In the genomic region with DNA sequence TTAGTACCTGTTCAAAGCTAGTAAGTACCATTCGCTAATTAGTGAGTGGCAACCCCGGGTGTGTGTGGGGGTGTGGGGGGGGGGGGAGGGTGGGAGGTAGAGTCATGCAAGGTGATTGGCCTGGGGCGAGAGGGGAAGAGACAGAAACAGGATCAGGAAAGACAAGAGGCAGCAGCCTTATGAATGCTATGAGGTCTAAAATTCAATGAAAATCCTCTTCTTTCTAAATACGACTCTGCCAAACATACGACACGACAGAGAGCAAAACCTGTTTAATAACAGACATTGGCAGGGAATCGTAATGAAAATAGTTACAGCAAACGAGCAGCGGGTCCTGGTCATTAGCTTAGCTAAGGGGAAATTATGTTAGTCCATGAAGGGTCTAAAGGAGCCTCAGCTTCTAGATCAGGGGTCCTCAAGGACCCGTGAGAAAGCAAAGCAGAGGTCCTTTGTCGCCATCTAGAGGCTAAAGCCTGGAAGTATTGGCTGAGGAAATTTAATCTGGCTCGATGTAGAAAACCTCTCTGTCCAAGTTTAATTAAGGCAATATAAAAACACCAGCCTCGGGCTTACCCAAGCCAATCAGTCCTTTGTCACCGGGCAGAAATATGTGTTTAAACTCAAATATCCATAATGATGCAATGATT, we compare ENCODE assay signal across 8 mouse cellular contexts. TPM values are rescaled to one million over a fixed set of nuclear protein-coding genes. Genes with fewer than 3 reads are reported as not detected.
DNase-seq lines count a peak whose midpoint lies in the region; ATAC-seq lines count a peak whose summit lies in the region.

No protein-coding gene starts in this region.

- no peaks in the 10 kb centered on the region for H3K4me1 ChIP-seq in embryonic facial prominence, embryonic 15.5 days
- no peaks in the 10 kb centered on the region for H3K4me1 ChIP-seq in hindbrain, embryonic 12.5 days

- DNase-seq in A20 (ENCODE audit: low read depth, low spot score): peak; percentile 68
- peak; percentile 71 for DNase-seq in R1 (ENCODE audit: low read depth, low spot score)
- peak; percentile 11 to 51 for DNase-seq in layer of hippocampus, adult 8-10 months (ENCODE audit: low spot score in 2 of 2)
- peak; percentile 53 for DNase-seq in lung, postnatal 10 days
- DNase-seq in right cerebral cortex, postnatal 4 days: peak; percentile 24
- no peak for DNase-seq in urinary bladder, postnatal 4 days (ENCODE audit: low spot score in 2 of 2)

- no peaks in the 10 kb centered on the region for H3K36me3 ChIP-seq in embryonic facial prominence, embryonic 15.5 days
- H3K36me3 ChIP-seq in hindbrain, embryonic 12.5 days: no peaks in the 10 kb centered on the region

- no peak overlapping the region for H3K27ac ChIP-seq in embryonic facial prominence, embryonic 15.5 days (replicated peaks)
- H3K27ac ChIP-seq in hindbrain, embryonic 12.5 days: no peak overlapping the region

- peak overlapping the region; percentile 48 for H3K4me2 ChIP-seq in embryonic facial prominence, embryonic 15.5 days (replicated peaks)
- H3K4me2 ChIP-seq in hindbrain, embryonic 12.5 days (replicated peaks): peak overlapping the region; percentile 42

- no peaks in the 10 kb centered on the region for H3K27me3 ChIP-seq in embryonic facial prominence, embryonic 15.5 days
- H3K27me3 ChIP-seq in hindbrain, embryonic 12.5 days: peaks cover 28% of the 10 kb centered on the region

- 16% methylated on average over 14 of the region's 14 CpGs for WGBS in embryonic facial prominence, embryonic 15.5 days
- 26% methylated on average over 14 of the region's 14 CpGs for WGBS in hindbrain, embryonic 12.5 days

- no peak overlapping the region for H3K9ac ChIP-seq in embryonic facial prominence, embryonic 15.5 days
- no peak overlapping the region for H3K9ac ChIP-seq in hindbrain, embryonic 12.5 days

- no peak for ATAC-seq in embryonic facial prominence, embryonic 15.5 days (ENCODE audit: insufficient number of reproducible peaks, low FRiP score, low TSS enrichment, low read depth)
- ATAC-seq in hindbrain, embryonic 12.5 days (ENCODE audit: low FRiP score): peak; percentile 74

- no peaks in the 10 kb centered on the region for H3K9me3 ChIP-seq in embryonic facial prominence, embryonic 15.5 days (replicated peaks)
- H3K9me3 ChIP-seq in hindbrain, embryonic 12.5 days (replicated peaks): no peaks in the 10 kb centered on the region

- peak overlapping the region; percentile 21 for H3K4me3 ChIP-seq in embryonic facial prominence, embryonic 15.5 days (replicated peaks)
- no peak overlapping the region for H3K4me3 ChIP-seq in hindbrain, embryonic 12.5 days

RNA-seq across cellular contexts. Expression of a gene that starts 23.6 kb away (rescaled TPM):
- not detected in 2 replicates for polyA plus RNA-seq in embryonic facial prominence, embryonic 15.5 days (2015; fragmentation: Nextera tagmentation; extraction: Ambion mirVana)
- 0.55 and 1.2 TPM in 2 replicates for polyA plus RNA-seq in hindbrain, embryonic 12.5 days (2016; fragmentation: Nextera tagmentation; extraction: Ambion mirVana)
- total RNA-seq in layer of hippocampus, adult 8-10 months (2022): under 1 TPM in 1 of 4 experiments, not detected in 3; 0.49 TPM

RNA-seq across cellular contexts. Expression of a gene that starts 54.9 kb away (rescaled TPM):
- polyA plus RNA-seq in embryonic facial prominence, embryonic 15.5 days (2015; fragmentation: Nextera tagmentation; extraction: Ambion mirVana): 7.6 and 11.7 TPM in 2 replicates
- 1.2 and 2.7 TPM in 2 replicates for polyA plus RNA-seq in hindbrain, embryonic 12.5 days (2016; fragmentation: Nextera tagmentation; extraction: Ambion mirVana)
- not detected for total RNA-seq in layer of hippocampus, adult 8-10 months (2022)

Comparison
In these comparisons a context has a peak if more than half of its experiments do, and no peak if none do; other contexts are left out.
1. DNase-seq: peak in A20 (single experiment), R1 (single experiment), layer of hippocampus, adult 8-10 months (2 of 2), lung, postnatal 10 days (single experiment) and right cerebral cortex, postnatal 4 days (single experiment); none in urinary bladder, postnatal 4 days (0 of 2).